35 mouse cellular contexts compared by ENCODE assay signal in the genomic region with DNA sequence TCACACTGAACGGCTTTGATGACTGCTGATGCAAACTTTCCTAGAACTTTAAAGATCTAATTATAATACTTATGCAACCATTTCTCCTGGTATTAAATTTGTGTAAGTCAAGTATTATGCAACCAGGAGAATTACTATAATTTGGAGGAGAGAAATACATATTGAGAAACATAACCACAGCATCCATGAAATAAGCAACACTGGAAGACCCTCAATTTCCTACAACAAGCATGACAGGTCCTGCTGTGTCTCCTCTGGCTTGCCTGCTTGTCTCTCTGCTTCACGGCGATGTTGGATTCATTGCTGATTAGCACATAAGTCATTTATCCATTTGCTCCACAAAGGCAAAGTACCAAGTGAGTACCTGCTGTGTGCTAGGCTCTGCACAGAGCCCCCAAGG.
"Had no signal": no experiment of that assay in that cellular context is flagged by ENCODE, and none has a peak within 500 bp of the region (broad histone marks: within the 10 kb centered on the region; RNA-seq: fewer than 3 reads in every experiment).

No protein-coding gene starts in this region.

- H3K4me2 ChIP-seq: heart, embryonic 11.5 days; heart, embryonic 12.5 days; heart, embryonic 13.5 days; heart, embryonic 15.5 days; hindbrain, embryonic 12.5 days; hindbrain, embryonic 13.5 days; hindbrain, embryonic 14.5 days; hindbrain, embryonic 15.5 days; intestine, embryonic 15.5 days; kidney, embryonic 15.5 days had no signal

- H3K9ac ChIP-seq: heart, embryonic 12.5 days; heart, embryonic 13.5 days; heart, embryonic 15.5 days; hindbrain, embryonic 12.5 days; hindbrain, embryonic 13.5 days; hindbrain, embryonic 14.5 days; hindbrain, embryonic 15.5 days; intestine, embryonic 15.5 days; kidney, embryonic 15.5 days had no signal

- H3K4me3 ChIP-seq: heart, embryonic 12.5 days; heart, embryonic 13.5 days; heart, embryonic 15.5 days; hindbrain, embryonic 10.5 days; hindbrain, embryonic 12.5 days; hindbrain, embryonic 13.5 days; hindbrain, embryonic 15.5 days; intestine, embryonic 15.5 days; kidney, embryonic 15.5 days; layer of hippocampus, adult 2 months; left cerebral cortex, adult 2 months had no signal

- H3K27me3 ChIP-seq: heart, embryonic 12.5 days; heart, embryonic 13.5 days; heart, embryonic 15.5 days; hindbrain, embryonic 12.5 days; hindbrain, embryonic 13.5 days; hindbrain, embryonic 15.5 days; intestine, embryonic 15.5 days; kidney, embryonic 15.5 days had no signal

- H3K4me1 ChIP-seq: heart, embryonic 12.5 days; heart, embryonic 13.5 days; heart, embryonic 15.5 days; intestine, embryonic 15.5 days had no signal

- H3K36me3 ChIP-seq: heart, embryonic 12.5 days; heart, embryonic 13.5 days; heart, embryonic 15.5 days; hindbrain, embryonic 10.5 days; hindbrain, embryonic 12.5 days; hindbrain, embryonic 13.5 days; hindbrain, embryonic 15.5 days; intestine, embryonic 15.5 days; kidney, embryonic 15.5 days had no signal

- ATAC-seq: hindbrain, embryonic 16.5 days; hindbrain, postnatal 0 days; inflammation-experienced regulatory T-cells, adult 6 months; intestine, embryonic 15.5 days; intestine, embryonic 16.5 days; intestine, postnatal 0 days had no signal

- DNase-seq: heart, postnatal 10 days; heart, postnatal 14 days; heart, postnatal 36 days; heart, postnatal 4 days; kidney, adult 11 months; kidney, adult 18-20 months; kidney, adult 2 months; kidney, adult 8-10 months; kidney, adult 9 months; kidney, postnatal 10 days; kidney, postnatal 14 days; kidney, postnatal 25 days; kidney, postnatal 36 days; kidney, postnatal 4 days; layer of hippocampus, adult 9-11 months; layer of hippocampus, postnatal 36 days had no signal

- H3K27ac ChIP-seq: heart, embryonic 13.5 days; heart, embryonic 15.5 days; hindbrain, embryonic 10.5 days; hindbrain, embryonic 12.5 days; hindbrain, embryonic 13.5 days; hindbrain, embryonic 14.5 days; hindbrain, embryonic 15.5 days; hindbrain, postnatal 0 days; intestine, embryonic 15.5 days; kidney, embryonic 15.5 days; kidney, postnatal 0 days; layer of hippocampus, adult 2 months; left cerebral cortex, adult 2 months had no signal

- H3K9me3 ChIP-seq: heart, embryonic 12.5 days; heart, embryonic 13.5 days; heart, embryonic 15.5 days; hindbrain, embryonic 10.5 days; hindbrain, embryonic 12.5 days; hindbrain, embryonic 13.5 days; hindbrain, embryonic 15.5 days; intestine, embryonic 15.5 days; kidney, embryonic 15.5 days had no signal
